Mouse (Mus musculus) 3134 (cell line): ENCODE measurements at regions not wholly inside any gene's neighbourhood (a gene's known extent, or its start where the extent isn't known, plus 50 kb on each side); places are given as distances from the start of the nearest gene placed in this dataset.

ENCODE experiments used
- DNase-seq: peaks from one replicate; pipeline ENCODE4 v3.0.0-alpha.2; 2011; ENCODE audit warnings: low spot score; ENCODE audit not compliant: insufficient read length; ENCODE audit errors: extremely low read depth

- DNase-seq, result no peak
Measured at GRCm38 (mm10) chr14:45714311-45714710, 56.4 kb upstream of the Ddhd1 start.

DNA sequence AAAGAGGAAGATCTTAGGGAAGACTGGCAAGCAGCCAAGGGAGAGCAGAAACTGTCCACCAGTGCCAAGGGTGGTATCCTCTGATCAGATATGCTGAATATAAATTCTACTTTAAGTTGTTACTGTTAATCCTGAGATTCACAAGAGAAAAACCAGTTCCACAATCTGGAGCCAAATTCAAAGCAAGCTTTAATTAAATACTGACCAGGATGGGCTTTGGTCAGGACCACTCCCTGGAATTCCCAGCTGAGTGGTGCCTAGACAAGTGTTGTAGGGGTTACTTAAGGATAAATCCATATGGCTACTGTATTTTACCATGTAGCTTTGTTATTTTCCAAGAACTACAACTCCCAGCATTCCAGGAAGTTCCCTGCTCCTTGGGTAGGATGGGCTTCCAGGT lies 56.8 kb upstream of the Ddhd1 start:
- no peak for DNase-seq

GRCm38 (mm10) chr14:45716100-45716499 lies 58.2 kb upstream of the Ddhd1 start:
- no peak for DNase-seq

DNA sequence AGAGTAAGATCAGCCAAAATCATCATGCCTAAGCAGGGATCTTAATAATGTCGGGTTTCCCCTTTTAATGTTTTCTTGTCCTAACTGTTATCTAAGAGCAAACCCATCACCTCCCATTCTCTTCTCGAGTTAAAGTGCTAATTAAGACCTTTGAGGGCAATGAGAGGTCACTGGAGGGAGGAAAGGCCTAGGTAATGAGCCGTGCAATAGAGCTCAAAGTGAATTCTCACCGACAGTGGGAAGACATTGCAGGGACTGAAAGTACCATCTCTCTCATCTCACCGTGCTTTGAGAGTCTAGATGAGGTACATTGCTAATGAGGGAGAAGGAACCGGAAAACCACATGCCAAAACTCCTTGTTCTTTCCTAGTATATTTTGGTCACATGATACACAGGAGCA lies 64.9 kb upstream of the Ddhd1 start:
- DNase-seq, result no peak

- no peak for DNase-seq
Measured at GRCm38 (mm10) chr14:45724341-45724740, 66.4 kb upstream of the Ddhd1 start.

- DNase-seq, result no peak
Measured at GRCm38 (mm10) chr14:45734530-45735410, 76.8 kb upstream of the Ddhd1 start.

DNA sequence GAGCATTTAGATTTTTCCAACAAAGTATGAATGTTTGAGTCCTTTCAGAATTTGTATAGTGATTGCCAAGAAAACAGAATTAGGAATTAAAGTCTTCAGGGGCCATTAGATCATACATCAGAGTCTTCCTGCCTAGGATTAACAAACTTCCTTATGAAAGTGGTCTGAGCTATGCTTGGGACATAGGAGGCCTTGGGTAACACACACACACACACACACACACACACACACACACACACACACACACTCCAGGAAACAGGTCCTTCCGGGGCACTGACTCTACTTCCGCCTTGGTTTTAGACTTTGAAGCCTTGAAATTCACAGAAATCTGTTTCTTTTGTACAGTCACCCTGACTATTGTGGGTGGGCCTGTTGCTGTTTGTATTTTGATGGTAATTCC lies 80.0 kb upstream of the Ddhd1 start:
- no peak for DNase-seq

DNA sequence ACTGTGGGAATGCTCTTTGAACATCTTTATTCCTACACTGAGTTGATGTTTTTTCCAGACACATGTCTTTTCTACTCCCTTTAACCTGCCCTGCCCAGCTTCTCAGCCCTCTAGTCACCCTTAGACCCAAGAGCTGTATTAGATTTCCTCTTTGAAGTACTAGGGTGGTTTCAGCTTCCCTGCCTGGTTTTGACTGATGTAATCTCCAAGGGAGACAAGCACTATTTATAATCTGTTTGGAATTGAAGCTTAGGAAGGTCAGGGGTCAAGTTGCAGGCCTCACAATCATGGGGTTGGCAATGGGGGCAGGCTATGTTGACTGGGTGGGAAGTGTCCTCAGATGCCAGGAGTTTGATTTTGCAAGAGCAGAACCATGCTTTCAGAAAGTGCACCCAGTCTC lies 81.7 kb upstream of the Ddhd1 start:
- DNase-seq, result no peak

- no peak for DNase-seq
Measured at GRCm38 (mm10) chr14:45740662-45741061, 82.7 kb upstream of the Ddhd1 start.

GRCm38 (mm10) chr14:45746176-45746575 lies 88.2 kb upstream of the Ddhd1 start:
- DNase-seq, result peak; percentile 9

GRCm38 (mm10) chr14:45757376-45757775 lies 99.4 kb upstream of the Ddhd1 start:
- DNase-seq, result no peak

DNA sequence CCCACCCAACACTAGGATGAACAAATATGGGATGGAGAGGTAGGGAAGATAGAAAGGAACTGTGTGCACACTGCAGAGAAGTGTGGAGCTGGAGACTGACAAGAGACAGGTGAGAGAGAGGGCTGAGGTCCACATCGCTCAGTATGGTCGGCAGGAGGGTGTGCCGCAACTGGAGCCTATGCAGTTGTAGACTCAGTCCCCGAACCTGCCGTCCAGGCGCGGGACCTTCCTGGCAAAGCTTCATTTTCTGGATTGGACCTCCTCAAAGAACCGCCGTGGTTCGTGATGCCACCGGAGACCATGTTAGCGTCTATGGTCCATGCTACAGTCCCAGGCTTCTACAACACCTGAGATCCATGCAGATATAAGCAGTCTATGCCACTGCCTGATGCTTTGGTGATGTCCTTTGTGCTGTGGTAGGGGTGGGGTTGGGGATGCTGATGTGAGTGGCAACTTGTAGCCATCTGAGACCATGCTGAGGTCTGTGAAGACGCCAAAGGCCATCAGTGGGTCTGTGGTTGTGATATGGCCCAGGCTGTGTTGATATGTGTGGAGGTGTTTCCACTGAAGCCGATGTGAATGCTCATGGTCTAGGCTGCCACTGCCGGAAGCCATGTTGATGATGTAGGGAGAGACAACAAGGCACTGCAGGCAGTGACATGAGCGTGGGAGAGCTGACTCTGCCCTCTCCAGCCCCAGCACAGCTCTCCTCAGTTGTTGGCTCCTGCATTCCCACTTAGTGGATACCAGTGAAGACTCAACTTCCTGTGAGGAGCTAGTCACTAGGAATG lies 103.1 kb upstream of the Ddhd1 start:
- no peak for DNase-seq

DNA sequence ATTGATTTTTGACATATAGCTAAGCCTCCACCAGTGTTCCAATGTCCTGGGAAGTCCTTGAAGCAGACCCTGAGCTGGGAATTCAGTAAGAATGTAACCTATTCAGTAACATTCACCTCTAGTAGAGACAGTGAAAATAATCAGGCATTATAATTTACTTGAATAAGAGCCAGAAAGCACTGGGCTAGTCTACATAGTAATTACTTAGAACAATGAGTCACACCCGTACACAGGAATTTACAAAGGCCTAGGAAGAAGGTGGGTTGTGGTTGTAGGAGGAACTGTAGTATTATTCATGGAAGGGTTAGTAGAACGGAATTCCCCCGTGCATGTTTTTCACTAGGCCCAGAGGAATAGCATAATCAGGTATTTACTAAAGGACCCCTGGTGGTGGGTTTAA lies 106.3 kb upstream of the Ddhd1 start:
- DNase-seq, result no peak

DNA sequence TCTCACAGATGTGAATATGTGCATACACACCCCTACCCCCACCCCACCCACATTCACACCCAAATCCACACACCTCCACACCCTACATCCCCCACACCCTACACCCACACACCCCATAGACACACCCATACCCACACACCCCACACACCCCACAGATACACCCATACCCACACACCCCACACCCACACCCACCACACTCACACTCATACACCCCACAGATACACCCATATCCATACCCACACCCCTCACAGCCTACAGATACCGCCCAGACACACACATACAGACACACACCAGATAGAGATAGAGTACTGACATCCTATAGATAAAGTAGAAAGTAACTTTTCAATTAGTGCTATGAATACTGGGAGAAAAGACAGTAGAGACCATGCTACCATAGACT lies 108.6 kb upstream of the Ddhd1 start:
- DNase-seq, result no peak

- DNase-seq, result peak; percentile 57
Measured at GRCm38 (mm10) chr14:45772665-45773277, 114.8 kb upstream of the Ddhd1 start.

GRCm38 (mm10) chr14:45773326-45773725 lies 115.4 kb upstream of the Ddhd1 start:
- DNase-seq, result no peak

DNA sequence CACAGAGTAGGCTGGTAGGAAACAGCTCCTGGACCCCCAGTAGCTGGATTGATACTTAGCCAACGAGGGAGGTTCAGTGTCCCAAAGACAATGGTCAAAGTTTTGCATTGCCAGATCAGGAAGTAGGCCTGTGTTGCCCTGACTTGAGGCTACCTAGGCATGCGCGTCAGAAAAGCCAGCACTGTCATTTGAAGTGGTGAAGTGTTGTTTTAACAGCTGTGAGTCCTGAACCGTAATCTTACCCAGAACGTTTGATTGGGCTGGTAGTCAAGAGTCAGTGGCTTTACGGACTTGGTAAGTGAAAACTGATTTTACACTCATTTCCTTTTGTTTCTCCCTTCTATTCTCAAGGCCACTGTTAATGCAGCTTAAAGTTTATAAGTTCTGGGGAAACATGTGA lies 123.9 kb upstream of the Ddhd1 start:
- no peak for DNase-seq

DNA sequence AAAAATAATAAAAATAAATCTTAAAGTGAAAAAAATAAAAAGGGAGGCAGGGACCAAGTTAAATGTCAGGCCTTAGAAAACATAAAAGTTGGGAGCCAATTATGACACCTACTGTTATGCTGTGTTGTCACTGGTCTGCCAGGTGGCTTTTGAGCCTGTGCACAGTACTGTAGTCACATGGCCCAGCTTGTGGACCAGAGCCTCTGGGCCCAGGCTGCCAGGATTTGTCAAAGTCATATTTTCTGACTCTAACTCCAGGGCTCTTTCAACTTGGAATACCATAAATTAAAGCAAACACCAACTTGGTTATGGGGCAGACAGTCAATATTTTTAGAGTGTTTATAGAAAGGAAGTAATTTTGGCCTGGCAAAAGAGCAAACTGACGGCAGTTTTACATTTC lies 137.0 kb upstream of the Ddhd1 start:
- no peak for DNase-seq

DNA sequence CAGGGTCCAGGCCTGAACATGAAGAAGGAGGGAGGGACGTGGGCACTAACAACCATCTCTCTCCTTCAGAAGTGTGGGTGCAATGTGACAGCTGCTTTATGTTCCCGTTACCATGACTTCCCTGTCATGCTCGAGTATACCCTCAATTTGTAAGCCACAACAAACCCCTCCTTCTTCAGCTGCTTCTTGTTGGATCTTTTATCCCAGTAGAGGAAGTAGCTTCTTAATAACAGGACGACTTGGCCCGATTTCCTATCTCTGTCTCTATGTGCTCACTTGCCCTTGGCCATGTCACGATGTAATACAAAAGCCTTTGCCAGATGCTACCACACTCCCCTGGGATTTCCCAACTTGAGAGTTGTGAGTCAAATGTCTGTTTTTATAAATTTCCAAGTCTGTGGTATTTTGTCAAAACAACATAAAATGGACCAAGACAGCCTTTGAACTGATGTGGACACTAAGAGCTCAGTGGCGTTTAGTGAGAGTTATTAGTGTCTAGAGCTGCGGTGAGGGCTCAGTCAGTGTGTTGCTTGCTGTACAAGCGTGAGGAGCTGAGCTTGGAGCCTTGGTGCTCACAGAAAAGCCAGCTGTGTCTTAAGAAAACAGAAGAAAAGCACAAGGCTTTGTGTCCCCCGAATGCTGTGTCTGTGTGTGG lies 138.8 kb upstream of the Ddhd1 start:
- DNase-seq, result peak; percentile 45

- no peak for DNase-seq
Measured at GRCm38 (mm10) chr14:45797320-45797696, 139.4 kb upstream of the Ddhd1 start.

DNA sequence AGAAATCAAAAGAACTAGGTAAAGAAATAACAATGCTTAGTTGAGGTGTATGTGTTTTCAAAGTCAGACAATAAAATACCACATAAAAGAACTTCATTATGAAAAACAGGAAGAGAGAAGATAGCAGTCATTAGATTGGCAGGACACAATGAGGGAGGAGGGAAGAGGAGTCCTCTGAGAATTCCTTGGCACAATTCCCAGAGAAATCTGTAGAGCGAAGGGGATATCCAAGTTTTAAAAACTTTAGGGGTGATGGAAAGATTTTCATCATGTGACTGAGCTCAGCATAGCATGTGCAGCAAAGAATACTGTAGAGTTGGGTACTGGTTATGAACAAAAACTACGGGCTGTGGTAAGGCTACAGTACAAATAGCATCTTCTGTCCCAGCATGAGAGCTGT lies 141.3 kb upstream of the Ddhd1 start:
- no peak for DNase-seq
